Mouse (Mus musculus) activated CD4-positive, CD25-positive, alpha-beta regulatory T cell, adult 4 months (primary cell): ENCODE measurements around the gene Asic4. TPM values are rescaled to one million over a fixed set of nuclear protein-coding genes. Genes with fewer than 3 reads are reported as not detected.

Experiments used
- ATAC-seq: one replicate; pipeline ENCODE4 v1.8.0; 2017
- polyA plus RNA-seq, 2 experiments: library from polyadenylated mRNA; unstranded; fragments of 100-300 nt; shearing (Covaris generic); gene quantifications; one replicate each; pipeline ENCODE4 v1.2.1; 2017

Asic4 gene
- polyA plus RNA-seq, 2 experiments from 2014 or later: not detected

GRCm38 (mm10) chr1:75504256-75505045, 54.2 kb downstream of the Asic4 start:
- ATAC-seq: no peak

- ATAC-seq: no peak
Measured at GRCm38 (mm10) chr1:75505159-75505955, 55.1 kb downstream of the Asic4 start.

- ATAC-seq: no peak
Measured at GRCm38 (mm10) chr1:75505956-75506831, 56.0 kb downstream of the Asic4 start, which contains the start of gene Obsl1. TSS of gene Obsl1 (minus strand) at chr1:75506452.

GRCm38 (mm10) chr1:75507006-75507405, 56.8 kb downstream of the Asic4 start, which contains the start of gene Inha:
TSS of gene Inha (plus strand) at chr1:75507077.
- no peak for ATAC-seq

GRCm38 (mm10) chr1:75509586-75509985, 59.4 kb downstream of the Asic4 start:
- no peak for ATAC-seq

- ATAC-seq: no peak
Measured at GRCm38 (mm10) chr1:75510154-75510553, 59.9 kb downstream of the Asic4 start.

GRCm38 (mm10) chr1:75511437-75512210, 61.4 kb downstream of the Asic4 start:
- no peak for ATAC-seq

- no peak for ATAC-seq
Measured at GRCm38 (mm10) chr1:75512550-75512949, 62.3 kb downstream of the Asic4 start.

GRCm38 (mm10) chr1:75516703-75517380, 66.6 kb downstream of the Asic4 start:
- ATAC-seq: no peak

GRCm38 (mm10) chr1:75517984-75518383, 67.7 kb downstream of the Asic4 start:
- no peak for ATAC-seq

- no peak for ATAC-seq
Measured at GRCm38 (mm10) chr1:75518427-75518826, 68.2 kb downstream of the Asic4 start.

- ATAC-seq: no peak
Measured at GRCm38 (mm10) chr1:75519576-75519975, 69.3 kb downstream of the Asic4 start.

GRCm38 (mm10) chr1:75521321-75522031, 71.2 kb downstream of the Asic4 start, which contains the start of gene Stk11ip:
TSS of gene Stk11ip (plus strand) at chr1:75521529.
- ATAC-seq: peak; percentile 93

Other genes starting within 250 kb of the Asic4 start
- 10 to 100 TPM; 12.0 to 12.4 TPM for gene Glb1l, start 239.6 kb upstream of the Asic4 start, polyA plus RNA-seq
- 10 to 100 TPM; 45.7 to 65.1 TPM for gene Stk16, start 239.6 kb upstream of the Asic4 start, polyA plus RNA-seq
- gene Tuba4a, start 230.6 kb upstream of the Asic4 start, polyA plus RNA-seq: 100 to 1,000 TPM; 120 to 135 TPM
- not detected for gene A630095N17Rik, start 218.3 kb upstream of the Asic4 start, polyA plus RNA-seq
- 1 to 10 TPM; 5.9 to 7.1 TPM for gene Dnajb2, start 214.0 kb upstream of the Asic4 start, polyA plus RNA-seq
- gene Ptprn, start 185.9 kb upstream of the Asic4 start, polyA plus RNA-seq: under 1 TPM; 0.37 to 0.47 TPM
- gene Resp18, start 172.0 kb upstream of the Asic4 start, polyA plus RNA-seq: not detected
- 10 to 100 TPM; 57.0 to 64.9 TPM for gene Dnpep, start 132.4 kb upstream of the Asic4 start, polyA plus RNA-seq
- not detected for gene Des, start 90.1 kb upstream of the Asic4 start, polyA plus RNA-seq
- gene Speg, start 75.1 kb upstream of the Asic4 start, polyA plus RNA-seq: not detected
- gene Gmppa, start 14.5 kb upstream of the Asic4 start, polyA plus RNA-seq: 10 to 100 TPM; 43.8 to 51.5 TPM
- gene Chpf, start 28.9 kb downstream of the Asic4 start, polyA plus RNA-seq: 1 to 10 TPM; 4.0 to 5.3 TPM
- gene Tmem198, start 29.1 kb downstream of the Asic4 start, polyA plus RNA-seq: under 1 TPM in 1 of 2 experiments, not detected in 1; 0.40 TPM
- not detected for gene Obsl1, start 56.0 kb downstream of the Asic4 start, polyA plus RNA-seq
- not detected for gene Inha, start 56.6 kb downstream of the Asic4 start, polyA plus RNA-seq
- gene Stk11ip, start 71.1 kb downstream of the Asic4 start, polyA plus RNA-seq: 1 to 10 TPM; 7.7 to 9.4 TPM
- under 1 TPM in 1 of 2 experiments, not detected in 1; 0.07 TPM for gene Slc4a3, start 95.8 kb downstream of the Asic4 start, polyA plus RNA-seq